Mouse (Mus musculus): ENCODE measurements around the gene Mapkapk3. TPM values are rescaled to one million over a fixed set of nuclear protein-coding genes. Genes with fewer than 3 reads are reported as not detected.

The Mapkapk3 gene
- polyA plus RNA-seq, 1 experiment from 2014 or later: 2.8 TPM

- Histone ChIP-seq H3K36me3 (no peaks in the 10 kb centered on the region), H3K4me1 (replicated peaks) (peaks cover 27% of the 10 kb centered on the region), H3K27ac (no peak overlapping the region), H3K9ac (no peak overlapping the region), H3K4me2 (no peak overlapping the region), H3K4me3 (no peak overlapping the region), H3K27me3 (no peaks in the 10 kb centered on the region), H3K9me3 (no peaks in the 10 kb centered on the region)
- ATAC-seq (ENCODE audit: low FRiP score): no peak
- WGBS: 92% methylated on average over 5 of the region's 5 CpGs
Observed at GRCm38 (mm10) chr9:107281241-107281987, 8.3 kb downstream of the Mapkapk3 start.

- WGBS: 38% methylated on average over 13 of the region's 13 CpGs
- Histone ChIP-seq H3K4me2 (no peak overlapping the region), H3K4me3 (no peak overlapping the region), H3K9me3 (no peaks in the 10 kb centered on the region), H3K36me3 (no peaks in the 10 kb centered on the region), H3K4me1 (replicated peaks) (peaks cover 27% of the 10 kb centered on the region), H3K27ac (no peak overlapping the region), H3K9ac (no peak overlapping the region), H3K27me3 (no peaks in the 10 kb centered on the region)
- no peak for ATAC-seq (ENCODE audit: low FRiP score)
Observed at GRCm38 (mm10) chr9:107280322-107281027, 9.2 kb downstream of the Mapkapk3 start.

GRCm38 (mm10) chr9:107279378-107280321 is 10.0 kb downstream of the Mapkapk3 start:
- H3K9me3 ChIP-seq: no peaks in the 10 kb centered on the region
- 30% methylated on average over 16 of the region's 16 CpGs for WGBS
- no peak overlapping the region for H3K4me2 ChIP-seq
- ATAC-seq (ENCODE audit: low FRiP score): no peak
- no peak overlapping the region for H3K27ac ChIP-seq
- no peaks in the 10 kb centered on the region for H3K27me3 ChIP-seq
- H3K9ac ChIP-seq: no peak overlapping the region
- no peaks in the 10 kb centered on the region for H3K36me3 ChIP-seq
- peaks cover 27% of the 10 kb centered on the region for H3K4me1 ChIP-seq (replicated peaks)
- no peak overlapping the region for H3K4me3 ChIP-seq

- H3K27me3 ChIP-seq: no peaks in the 10 kb centered on the region
- H3K4me1 ChIP-seq (replicated peaks): peaks cover 27% of the 10 kb centered on the region
- no peak overlapping the region for H3K4me3 ChIP-seq
- no peak overlapping the region for H3K4me2 ChIP-seq
- no peak for ATAC-seq (ENCODE audit: low FRiP score)
- H3K36me3 ChIP-seq: no peaks in the 10 kb centered on the region
- 0 out of 2 replicates have a peak overlapping the region, but pooled peaks have one; percentile 8 for H3K9ac ChIP-seq
- WGBS: 51% methylated on average over 8 of the region's 8 CpGs
- no peak overlapping the region for H3K27ac ChIP-seq
- no peaks in the 10 kb centered on the region for H3K9me3 ChIP-seq
Observed at GRCm38 (mm10) chr9:107278527-107279377, 10.9 kb downstream of the Mapkapk3 start.

GRCm38 (mm10) chr9:107278126-107278525 is 11.6 kb downstream of the Mapkapk3 start:
- H3K9me3 ChIP-seq: no peaks in the 10 kb centered on the region
- 38% methylated on average over 4 of the region's 4 CpGs for WGBS
- no peak overlapping the region for H3K4me3 ChIP-seq
- H3K36me3 ChIP-seq: no peaks in the 10 kb centered on the region
- no peak overlapping the region for H3K4me2 ChIP-seq
- no peak for ATAC-seq (ENCODE audit: low FRiP score)
- peaks cover 27% of the 10 kb centered on the region for H3K4me1 ChIP-seq (replicated peaks)
- no peak overlapping the region for H3K27ac ChIP-seq
- no peaks in the 10 kb centered on the region for H3K27me3 ChIP-seq
- H3K9ac ChIP-seq: 0 out of 2 replicates have a peak overlapping the region, but pooled peaks have one; percentile 8

GRCm38 (mm10) chr9:107277603-107278002 is 12.1 kb downstream of the Mapkapk3 start:
- WGBS: 76% methylated on average over 7 of the region's 7 CpGs
- H3K4me2 ChIP-seq: no peak overlapping the region
- no peaks in the 10 kb centered on the region for H3K9me3 ChIP-seq
- H3K27ac ChIP-seq: no peak overlapping the region
- no peaks in the 10 kb centered on the region for H3K27me3 ChIP-seq
- H3K9ac ChIP-seq: no peak overlapping the region
- no peak for ATAC-seq (ENCODE audit: low FRiP score)
- H3K4me1 ChIP-seq (replicated peaks): peaks cover 27% of the 10 kb centered on the region
- H3K4me3 ChIP-seq: no peak overlapping the region
- no peaks in the 10 kb centered on the region for H3K36me3 ChIP-seq

- H3K36me3 ChIP-seq: no peaks in the 10 kb centered on the region
- no peak for ATAC-seq (ENCODE audit: low FRiP score)
- H3K4me3 ChIP-seq: no peak overlapping the region
- 84% methylated on average over 5 of the region's 5 CpGs for WGBS
- H3K9me3 ChIP-seq: no peaks in the 10 kb centered on the region
- H3K27me3 ChIP-seq: no peaks in the 10 kb centered on the region
- H3K4me2 ChIP-seq: no peak overlapping the region
- H3K27ac ChIP-seq: no peak overlapping the region
- no peak overlapping the region for H3K9ac ChIP-seq
- peaks cover 27% of the 10 kb centered on the region for H3K4me1 ChIP-seq (replicated peaks)
Observed at GRCm38 (mm10) chr9:107275710-107276109, 14.0 kb downstream of the Mapkapk3 start.

- H3K9me3 ChIP-seq: no peaks in the 10 kb centered on the region
- H3K4me3 ChIP-seq: no peak overlapping the region
- H3K27me3 ChIP-seq: no peaks in the 10 kb centered on the region
- H3K4me1 ChIP-seq (replicated peaks): peaks cover 17% of the 10 kb centered on the region
- H3K36me3 ChIP-seq: no peaks in the 10 kb centered on the region
- WGBS: 76% methylated on average over 6 of the region's 6 CpGs
- no peak overlapping the region for H3K9ac ChIP-seq
- no peak overlapping the region for H3K27ac ChIP-seq
- ATAC-seq (ENCODE audit: low FRiP score): no peak
- H3K4me2 ChIP-seq: no peak overlapping the region
Observed at GRCm38 (mm10) chr9:107274751-107275150, 14.9 kb downstream of the Mapkapk3 start.

GRCm38 (mm10) chr9:107273184-107273583 is 16.5 kb downstream of the Mapkapk3 start:
- ATAC-seq (ENCODE audit: low FRiP score): no peak
- no peaks in the 10 kb centered on the region for H3K36me3 ChIP-seq
- 71% methylated on average over 10 of the region's 10 CpGs for WGBS
- H3K27ac ChIP-seq: no peak overlapping the region
- no peaks in the 10 kb centered on the region for H3K9me3 ChIP-seq
- no peak overlapping the region for H3K4me2 ChIP-seq
- H3K27me3 ChIP-seq: no peaks in the 10 kb centered on the region
- H3K4me1 ChIP-seq (replicated peaks): peaks cover 2% of the 10 kb centered on the region
- no peak overlapping the region for H3K4me3 ChIP-seq
- no peak overlapping the region for H3K9ac ChIP-seq

- H3K9ac ChIP-seq: no peak overlapping the region
- H3K9me3 ChIP-seq: no peaks in the 10 kb centered on the region
- WGBS: 72% methylated on average over 4 of the region's 4 CpGs
- no peak overlapping the region for H3K4me2 ChIP-seq
- ATAC-seq (ENCODE audit: low FRiP score): no peak
- H3K27me3 ChIP-seq: no peaks in the 10 kb centered on the region
- no peak overlapping the region for H3K4me3 ChIP-seq
- no peak overlapping the region for H3K27ac ChIP-seq
- H3K36me3 ChIP-seq: no peaks in the 10 kb centered on the region
- no peaks in the 10 kb centered on the region; the same call in 1 of the 2 replicates for H3K4me1 ChIP-seq (replicated peaks)
Observed at GRCm38 (mm10) chr9:107272284-107272683, 17.4 kb downstream of the Mapkapk3 start.

- Histone ChIP-seq H3K9ac (no peak overlapping the region), H3K4me2 (no peak overlapping the region), H3K4me3 (no peak overlapping the region), H3K27ac (no peak overlapping the region), H3K36me3 (no peaks in the 10 kb centered on the region), H3K4me1 (replicated peaks) (no peaks in the 10 kb centered on the region; the same call in 1 of the 2 replicates), H3K9me3 (no peaks in the 10 kb centered on the region), H3K27me3 (no peaks in the 10 kb centered on the region)
- ATAC-seq (ENCODE audit: low FRiP score): no peak
- 80% methylated on average over 7 of the region's 7 CpGs for WGBS
Observed at GRCm38 (mm10) chr9:107271177-107271938, 18.3 kb downstream of the Mapkapk3 start.
